Mouse (Mus musculus) forebrain, embryonic 14.5 days (tissue): Measurements from ENCODE around the gene Ctbp2. TPM values are rescaled to one million over a fixed set of nuclear protein-coding genes. Genes with fewer than 3 reads are reported as not detected.
A peak's percentile ranks its signal among the peaks of the same experiment; 100 is the strongest.

ENCODE experiments used
- ATAC-seq: fragments of 200-750 bp; cut with Nextera tagmentation; 2 replicates; pipeline ENCODE4 v1.8.0; 2017; ENCODE audit warnings: mild to moderate bottlenecking, moderate library complexity
- DNase-seq: peaks from one replicate; pipeline ENCODE4 v3.0.0-alpha.2; 2015; ENCODE audit warnings: low spot score
- H3K27ac ChIP-seq: fragments of 300-500 bp; sonication (generic); 2 replicates; pipeline ENCODE4 v1.5.1; 2014; ENCODE audit warnings: low read depth, mild to moderate bottlenecking, control low read depth, low read length, moderate library complexity
- H3K27me3 ChIP-seq: fragments of 300-500 bp; sonication (generic); replicated peaks from 2 replicates; pipeline ENCODE4 v1.6.1; 2014; ENCODE audit warnings: low read length, control low read depth, mixed read lengths; ENCODE audit not compliant: control insufficient read depth, insufficient read depth
- H3K36me3 ChIP-seq: fragments of 300-500 bp; sonication (generic); 2 replicates; pipeline ENCODE4 v1.6.1; 2014; ENCODE audit warnings: low read length, control low read depth; ENCODE audit not compliant: control insufficient read depth, insufficient read depth
- H3K4me1 ChIP-seq: fragments of 300-500 bp; sonication (generic); 2 replicates; pipeline ENCODE4 v1.6.1; 2014; ENCODE audit warnings: antibody characterized with exemption, low read length, control low read depth; ENCODE audit not compliant: control insufficient read depth, insufficient read depth
- H3K4me2 ChIP-seq: fragments of 300-500 bp; sonication (generic); 2 replicates; pipeline ENCODE4 v1.6.1; 2014; ENCODE audit warnings: mild to moderate bottlenecking, control low read depth, low read length
- H3K4me3 ChIP-seq: fragments of 300-500 bp; sonication (generic); 2 replicates; pipeline ENCODE4 v1.5.1; 2014; ENCODE audit warnings: low read depth, low read length, control low read depth
- H3K9ac ChIP-seq: fragments of 300-500 bp; sonication (generic); 2 replicates; pipeline ENCODE4 v1.6.1; 2014; ENCODE audit warnings: mild to moderate bottlenecking, low read length, control low read depth, moderate library complexity
- H3K9me3 ChIP-seq: fragments of 300-500 bp; sonication (generic); replicated peaks from 2 replicates; pipeline ENCODE4 v1.6.1; 2016; ENCODE audit warnings: low read length, control low read depth, mixed read lengths; ENCODE audit not compliant: control insufficient read depth
- WGBS: fragments of 180-500 bp; shearing (Covaris S2); extraction: QIAGEN DNeasy Blood & Tissue Kit; methylation state at CpG from one replicate; pipeline ENCODE4 v1.1.7; 2014; 5-methylcytosine and 5-hydroxymethylcytosine counted together
- polyA plus RNA-seq: library from polyadenylated mRNA; unstranded; fragments of >200 nt; fragmentation: Nextera tagmentation; extraction: Ambion mirVana; gene quantifications from 2 replicates; pipeline ENCODE4 v1.2.1, GENCODE M21; 2014

Gene Ctbp2
- polyA plus RNA-seq, 1 experiment from 2014 or later: 92.1 TPM

DNA sequence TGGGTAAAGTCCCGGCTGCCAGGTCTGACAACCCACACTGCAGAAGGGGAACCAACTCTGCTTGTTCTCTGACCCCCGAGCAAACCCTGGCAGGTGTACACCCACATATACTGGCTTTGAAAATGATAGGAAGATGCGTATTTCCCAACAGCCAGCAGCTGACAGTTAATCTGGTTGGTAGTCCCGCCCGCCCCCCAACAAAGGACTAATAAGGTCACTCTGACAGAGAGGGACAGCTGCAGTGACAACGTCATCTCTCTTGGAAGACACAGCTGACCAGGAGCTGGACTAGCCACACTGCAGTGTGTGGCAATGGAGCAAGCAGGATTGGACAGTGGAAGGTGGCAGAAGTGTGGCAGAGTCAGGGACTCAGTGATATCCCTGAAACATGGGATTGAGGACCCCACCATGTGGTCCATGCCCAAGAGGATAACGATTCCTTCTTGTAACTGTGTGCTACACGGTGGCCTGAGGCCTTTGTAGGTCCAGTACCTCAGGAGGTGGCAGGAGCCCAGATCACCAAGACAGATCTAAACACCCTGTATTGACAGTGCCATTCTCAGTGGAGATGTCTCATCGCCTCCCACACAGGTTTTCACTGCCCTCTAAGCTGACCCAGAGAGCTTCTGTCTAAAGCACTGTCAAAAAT lies 131.1 kb downstream of the Ctbp2 start:
- no peak for ATAC-seq
- DNase-seq: no peak
- no peak overlapping the region for H3K4me2 ChIP-seq
- H3K36me3 ChIP-seq: peaks cover 81% of the 10 kb centered on the region
- H3K27ac ChIP-seq: no peak overlapping the region
- no peaks in the 10 kb centered on the region for H3K27me3 ChIP-seq
- no peaks in the 10 kb centered on the region for H3K9me3 ChIP-seq
- WGBS: 88% methylated on average over 9 of the region's 9 CpGs
- H3K4me1 ChIP-seq: no peaks in the 10 kb centered on the region
- no peak overlapping the region for H3K4me3 ChIP-seq
- H3K9ac ChIP-seq: no peak overlapping the region

DNA sequence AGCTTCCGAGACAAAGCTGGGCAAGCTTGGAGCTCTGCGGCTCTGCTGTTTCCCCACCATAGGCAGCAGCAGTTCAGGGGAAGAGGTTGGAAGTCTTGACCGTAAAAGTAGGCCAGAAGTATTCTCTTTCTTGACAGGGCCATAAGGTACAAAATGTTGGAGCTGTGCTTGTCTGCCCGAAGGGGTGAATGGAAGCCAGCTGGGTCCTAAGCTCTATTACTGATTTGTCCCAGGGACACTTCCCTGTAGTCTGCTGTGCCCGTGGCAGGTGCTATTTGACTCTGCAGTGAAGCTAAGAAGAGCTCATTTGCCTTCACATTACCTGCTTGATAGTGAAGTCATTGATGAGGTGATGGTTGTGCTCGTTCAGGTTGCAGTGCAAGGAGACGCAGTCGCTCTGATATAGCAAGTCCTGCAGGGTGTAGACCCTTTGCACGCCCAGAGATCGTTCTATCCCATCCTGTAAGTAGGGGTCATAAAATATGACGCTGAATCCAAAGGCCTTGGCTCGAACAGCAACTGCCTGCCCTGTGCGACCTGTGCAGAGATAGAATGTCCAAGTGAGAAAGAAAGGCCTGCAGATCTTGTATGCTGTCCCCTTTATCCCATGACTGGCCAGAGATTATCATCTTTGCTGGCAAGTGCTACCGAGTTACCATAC lies 132.8 kb downstream of the Ctbp2 start:
- 91% methylated on average over 14 of the region's 14 CpGs for WGBS
- no peak overlapping the region for H3K4me3 ChIP-seq
- H3K36me3 ChIP-seq: peaks cover 73% of the 10 kb centered on the region
- DNase-seq (no peak), ATAC-seq (no peak)
- H3K4me1 ChIP-seq: no peaks in the 10 kb centered on the region
- H3K27me3 ChIP-seq: no peaks in the 10 kb centered on the region
- no peak overlapping the region for H3K27ac ChIP-seq
- H3K4me2 ChIP-seq: no peak overlapping the region
- no peak overlapping the region for H3K9ac ChIP-seq
- no peaks in the 10 kb centered on the region for H3K9me3 ChIP-seq

DNA sequence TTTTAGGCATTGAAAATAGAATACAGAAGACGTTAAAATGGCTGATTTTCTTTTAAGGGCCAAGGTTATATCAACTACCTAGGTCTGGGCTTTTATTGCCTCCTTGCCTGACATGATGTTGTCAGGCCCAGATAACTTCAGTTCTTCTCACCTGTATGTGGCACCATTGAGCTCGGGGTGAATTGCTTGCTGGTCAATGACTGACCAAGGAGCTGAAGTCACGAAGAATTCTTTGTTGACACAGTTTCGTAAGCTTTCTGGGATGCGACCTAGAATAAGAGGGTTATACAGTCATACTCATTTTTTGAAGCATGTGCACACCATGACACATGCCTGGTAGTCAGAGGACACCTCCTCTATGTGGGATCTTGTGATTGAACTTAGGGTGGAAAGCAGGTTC lies 134.3 kb downstream of the Ctbp2 start:
- Histone ChIP-seq H3K4me2 (no peak overlapping the region), H3K27me3 (no peaks in the 10 kb centered on the region), H3K4me1 (no peaks in the 10 kb centered on the region), H3K4me3 (no peak overlapping the region), H3K9me3 (no peaks in the 10 kb centered on the region), H3K36me3 (peaks cover 75% of the 10 kb centered on the region), H3K27ac (no peak overlapping the region), H3K9ac (no peak overlapping the region)
- ATAC-seq (no peak), DNase-seq (no peak)
- WGBS: 92% methylated on average over 5 of the region's 5 CpGs

DNA sequence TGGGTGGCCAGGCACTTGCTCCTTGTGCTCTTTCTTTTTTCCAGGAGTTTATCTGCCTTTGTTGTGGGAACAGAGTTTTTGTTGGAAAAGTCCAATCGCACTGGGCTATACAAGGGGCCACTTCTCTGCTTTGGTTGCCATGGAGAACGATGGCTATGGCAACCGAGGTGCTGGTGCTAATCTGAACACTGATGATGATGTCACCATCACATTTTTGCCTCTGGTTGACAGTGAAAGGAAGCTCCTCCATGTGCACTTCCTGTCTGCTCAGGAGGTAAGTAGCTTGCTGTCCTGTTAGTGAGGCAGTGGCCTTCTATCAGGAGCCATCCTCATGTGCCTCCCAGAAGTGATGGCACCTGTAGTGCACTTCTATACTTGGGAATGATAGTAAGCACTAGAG lies 141.5 kb downstream of the Ctbp2 start:
- peaks cover 50% of the 10 kb centered on the region for H3K36me3 ChIP-seq
- H3K9me3 ChIP-seq: no peaks in the 10 kb centered on the region
- 0 out of 2 replicates have a peak overlapping the region, but pooled peaks have one; percentile 27 for H3K27ac ChIP-seq
- H3K4me2 ChIP-seq: no peak overlapping the region
- H3K4me3 ChIP-seq: no peak overlapping the region
- no peak overlapping the region for H3K9ac ChIP-seq
- H3K4me1 ChIP-seq: no peaks in the 10 kb centered on the region
- ATAC-seq: no peak
- no peaks in the 10 kb centered on the region for H3K27me3 ChIP-seq
- peak; percentile 19 for DNase-seq
- 27% methylated on average over 3 of the region's 3 CpGs for WGBS

DNA sequence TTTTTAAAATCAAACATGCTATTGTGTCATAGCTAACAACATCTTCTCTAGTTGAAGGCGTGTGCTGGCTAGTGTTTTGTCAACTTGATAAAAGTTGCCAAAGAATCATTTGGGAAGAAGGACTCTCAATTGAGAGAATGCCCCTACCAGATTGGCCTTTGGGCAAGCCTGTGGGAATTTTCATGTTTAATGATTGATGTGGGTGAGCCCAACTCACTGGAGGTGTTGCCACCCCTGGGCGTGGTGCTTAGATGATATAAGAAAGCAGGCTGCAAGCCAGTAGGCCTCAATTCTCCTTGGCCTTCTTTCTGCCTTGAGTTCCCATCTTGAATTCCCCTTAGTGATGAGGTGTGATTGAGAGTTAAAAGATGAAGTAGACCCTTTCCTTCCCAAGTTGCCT lies 146.2 kb downstream of the Ctbp2 start:
- H3K27ac ChIP-seq: no peak overlapping the region
- DNase-seq: no peak
- no peaks in the 10 kb centered on the region for H3K4me1 ChIP-seq
- peaks cover 24% of the 10 kb centered on the region for H3K36me3 ChIP-seq
- no peak overlapping the region for H3K4me2 ChIP-seq
- 92% methylated on average over 2 of the region's 2 CpGs for WGBS
- no peak for ATAC-seq
- no peaks in the 10 kb centered on the region for H3K9me3 ChIP-seq
- H3K4me3 ChIP-seq: no peak overlapping the region
- no peak overlapping the region for H3K9ac ChIP-seq
- no peaks in the 10 kb centered on the region for H3K27me3 ChIP-seq

DNA sequence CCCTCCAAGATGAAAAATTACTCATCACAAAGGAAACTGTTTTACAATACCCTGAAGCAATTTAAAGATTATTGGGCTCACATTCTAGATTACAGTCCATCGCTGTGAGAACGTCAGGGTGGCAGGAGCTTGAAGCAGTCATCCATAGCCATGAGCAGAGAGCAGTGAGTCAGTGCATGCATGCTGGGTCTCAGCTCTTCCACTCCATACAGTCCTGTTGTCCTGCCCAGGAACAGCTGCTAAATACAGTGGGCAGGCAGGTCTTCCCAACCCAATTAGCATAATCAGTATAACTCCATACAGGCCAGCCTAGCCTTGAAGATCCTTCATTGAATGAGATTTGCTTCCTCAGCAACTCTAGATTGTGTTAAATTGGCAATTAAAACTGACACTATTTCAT lies 148.1 kb downstream of the Ctbp2 start:
- Histone ChIP-seq H3K4me2 (no peak overlapping the region), H3K27me3 (no peaks in the 10 kb centered on the region), H3K9me3 (no peaks in the 10 kb centered on the region), H3K9ac (no peak overlapping the region), H3K27ac (no peak overlapping the region), H3K4me3 (no peak overlapping the region), H3K4me1 (no peaks in the 10 kb centered on the region), H3K36me3 (peaks cover 16% of the 10 kb centered on the region)
- no peak for DNase-seq
- ATAC-seq: no peak
- 71% methylated on average over 2 of the region's 2 CpGs for WGBS

DNA sequence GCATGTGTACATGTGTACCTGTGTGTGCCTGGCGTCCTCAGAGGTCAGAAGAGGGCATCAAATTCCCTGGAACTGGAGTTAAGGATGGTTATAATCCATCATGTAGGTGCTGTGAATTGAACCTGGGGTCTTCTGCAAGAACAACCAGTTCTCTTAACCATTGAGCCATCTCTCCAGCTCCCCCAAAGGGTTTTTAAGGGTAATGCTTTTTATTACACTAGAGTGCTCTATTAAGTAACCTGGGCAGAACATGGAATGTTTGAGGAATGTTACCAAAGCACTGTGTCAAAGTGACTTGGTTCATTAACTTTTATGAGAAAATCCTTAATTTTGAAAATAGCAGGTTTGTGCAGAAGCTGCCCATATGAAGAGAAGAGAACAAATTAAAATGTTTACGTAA lies 152.1 kb downstream of the Ctbp2 start:
- DNase-seq: no peak
- no peaks in the 10 kb centered on the region for H3K4me1 ChIP-seq
- H3K4me2 ChIP-seq: no peak overlapping the region

DNA sequence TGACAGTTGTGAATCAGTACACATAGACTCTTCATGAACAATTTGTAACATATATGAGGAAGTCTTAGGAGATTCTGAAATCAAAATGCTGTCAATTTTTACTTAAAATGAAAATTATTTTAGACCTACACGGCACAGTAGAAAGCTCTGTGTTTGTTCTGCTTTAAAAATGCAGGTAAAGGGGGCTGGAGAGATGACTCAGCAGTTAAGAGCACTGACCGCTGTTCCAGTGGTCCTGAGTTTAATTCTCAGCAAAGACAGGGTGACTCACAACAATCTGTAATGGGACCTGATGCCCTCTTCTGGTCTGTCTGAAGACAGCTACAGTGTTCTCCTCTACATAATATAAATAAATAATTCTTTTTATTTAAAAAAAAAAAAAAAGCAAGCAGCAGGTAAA lies 158.4 kb downstream of the Ctbp2 start:
- H3K36me3 ChIP-seq: peaks cover 17% of the 10 kb centered on the region; the same call in 1 of the 2 replicates
- no peak overlapping the region for H3K4me2 ChIP-seq
- no peak overlapping the region for H3K9ac ChIP-seq
- no peak overlapping the region for H3K4me3 ChIP-seq
- H3K4me1 ChIP-seq: no peaks in the 10 kb centered on the region
- ATAC-seq (no peak), DNase-seq (no peak)
- 83% methylated on average over 2 of the region's 2 CpGs for WGBS
- H3K9me3 ChIP-seq: no peaks in the 10 kb centered on the region
- H3K27me3 ChIP-seq: no peaks in the 10 kb centered on the region
- H3K27ac ChIP-seq: no peak overlapping the region

More for the DNA sequence above, 152.1 kb downstream of the Ctbp2 start:
- Histone ChIP-seq H3K36me3 (peaks cover 18% of the 10 kb centered on the region; the same call in 1 of the 2 replicates), H3K27ac (no peak overlapping the region), H3K9me3 (no peaks in the 10 kb centered on the region), H3K27me3 (no peaks in the 10 kb centered on the region), H3K4me3 (no peak overlapping the region), H3K9ac (no peak overlapping the region)
- WGBS: 91% methylated on average over 2 of the region's 2 CpGs
- no peak for ATAC-seq

DNA sequence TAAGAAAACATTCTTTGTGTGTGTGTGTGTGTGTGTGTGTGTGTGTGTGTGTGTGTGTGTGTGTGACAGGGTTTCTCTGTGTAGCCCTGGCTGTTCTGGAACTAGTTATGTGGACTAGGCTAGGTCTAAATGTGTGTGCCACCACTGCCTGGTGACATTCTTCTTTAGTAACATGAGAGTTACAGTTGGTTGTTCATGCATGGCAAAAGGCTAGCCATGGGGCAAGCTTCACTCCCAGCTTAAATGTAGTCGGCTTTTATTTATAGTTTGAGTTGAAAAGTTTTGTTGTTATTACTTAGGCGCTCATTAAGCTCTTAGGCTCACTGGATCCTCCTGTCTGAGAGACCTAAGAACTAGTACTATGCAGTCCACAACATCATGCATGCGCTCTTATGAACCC lies 159.8 kb downstream of the Ctbp2 start:
- Histone ChIP-seq H3K4me3 (no peak overlapping the region), H3K27me3 (no peaks in the 10 kb centered on the region), H3K36me3 (peaks cover 17% of the 10 kb centered on the region; the same call in 1 of the 2 replicates), H3K9ac (no peak overlapping the region), H3K27ac (no peak overlapping the region), H3K9me3 (no peaks in the 10 kb centered on the region), H3K4me2 (no peak overlapping the region), H3K4me1 (no peaks in the 10 kb centered on the region)
- WGBS: 78% methylated on average over 3 of the region's 3 CpGs
- ATAC-seq: no peak
- no peak for DNase-seq
